Mouse (Mus musculus) embryonic facial prominence, embryonic 15.5 days (tissue): ENCODE results near the gene Crat. TPM values are rescaled to one million over a fixed set of nuclear protein-coding genes. Genes with fewer than 3 reads are reported as not detected.

ENCODE experiments used
- ATAC-seq: fragments of 200-750 bp; cut with Nextera tagmentation; 2 replicates; pipeline ENCODE4 v1.8.0; 2017; ENCODE audit warnings: low read depth, moderate TSS enrichment; ENCODE audit not compliant: insufficient number of reproducible peaks, low FRiP score, low TSS enrichment
- H3K27ac ChIP-seq: fragments of 300-500 bp; sonication (generic); replicated peaks from 2 replicates; pipeline ENCODE4 v1.5.1; 2015; ENCODE audit warnings: mild to moderate bottlenecking, inconsistent platforms
- H3K27me3 ChIP-seq: fragments of 300-500 bp; sonication (generic); 2 replicates; pipeline ENCODE4 v1.6.1; 2015; ENCODE audit warnings: inconsistent platforms
- H3K36me3 ChIP-seq: fragments of 300-500 bp; sonication (generic); 2 replicates; pipeline ENCODE4 v1.6.1; 2015; ENCODE audit warnings: mild to moderate bottlenecking, inconsistent platforms
- H3K4me1 ChIP-seq: fragments of 300-500 bp; sonication (generic); 2 replicates; pipeline ENCODE4 v1.6.1; 2015; ENCODE audit warnings: inconsistent platforms
- H3K4me2 ChIP-seq: fragments of 300-500 bp; sonication (generic); replicated peaks from 2 replicates; pipeline ENCODE4 v1.6.1; 2015; ENCODE audit warnings: mild to moderate bottlenecking, inconsistent platforms
- H3K4me3 ChIP-seq: fragments of 300-500 bp; sonication (generic); replicated peaks from 2 replicates; pipeline ENCODE4 v1.5.1; 2015; ENCODE audit warnings: mild to moderate bottlenecking, inconsistent platforms
- H3K9ac ChIP-seq: fragments of 300-500 bp; sonication (generic); 2 replicates; pipeline ENCODE4 v1.6.1; 2015; ENCODE audit warnings: inconsistent platforms
- H3K9me3 ChIP-seq: fragments of 300-500 bp; sonication (generic); replicated peaks from 2 replicates; pipeline ENCODE4 v1.6.1; 2016; ENCODE audit warnings: inconsistent platforms
- WGBS: fragments of 180-500 bp; shearing (Covaris S2); methylation state at CpG from one replicate; pipeline ENCODE4 v1.1.7; 2015; 5-methylcytosine and 5-hydroxymethylcytosine counted together
- microRNA-seq: library from miRNA; unstranded; fragments of <30 nt; microRNA quantifications from one replicate; pipeline ENCODE4, GENCODE M21; 2016; ENCODE audit warnings: borderline number of aligned reads
- polyA plus RNA-seq: library from polyadenylated mRNA; unstranded; fragments of >200 nt; fragmentation: Nextera tagmentation; extraction: Ambion mirVana; gene quantifications from 2 replicates; pipeline ENCODE4 v1.2.1, GENCODE M21; 2015

Crat gene
- polyA plus RNA-seq, 1 experiment from 2014 or later: 29.4 TPM

GRCm38 (mm10) chr2:30351149-30351548 is 64.5 kb downstream of the Crat start:
- 63% methylated on average over 2 of the region's 2 CpGs for WGBS
- Histone ChIP-seq H3K4me2 (no peak overlapping the region), H3K9me3 (no peaks in the 10 kb centered on the region), H3K4me3 (no peak overlapping the region), H3K27ac (no peak overlapping the region), H3K36me3 (peaks cover 79% of the 10 kb centered on the region), H3K4me1 (peaks cover 4% of the 10 kb centered on the region; the same call in 1 of the 2 replicates), H3K27me3 (no peaks in the 10 kb centered on the region), H3K9ac (no peak overlapping the region)
- ATAC-seq: no peak

Small RNA genes within 50 kb of the gene (microRNA-seq; reads per million reads assigned to microRNA genes)
- not detected for gene Gm47292

Other genes starting within 250 kb of the Crat start
- 17.7 and 18.9 TPM in 2 replicates for gene Endog, start 244.3 kb downstream of the Crat start, polyA plus RNA-seq
- gene Spout1, start 237.4 kb downstream of the Crat start, polyA plus RNA-seq: 75.8 and 77.2 TPM in 2 replicates
- 14.7 and 15.5 TPM in 2 replicates for gene Kyat1, start 210.0 kb downstream of the Crat start, polyA plus RNA-seq
- gene Lrrc8a, start 178.1 kb downstream of the Crat start, polyA plus RNA-seq: 41.1 and 42.9 TPM in 2 replicates
- gene Gm28035, start 175.2 kb downstream of the Crat start, polyA plus RNA-seq: 0.09 and 0.16 TPM in 2 replicates
- gene Phyhd1, start 149.6 kb downstream of the Crat start, polyA plus RNA-seq: 5.0 and 6.0 TPM in 2 replicates
- gene Gm28038, start 134.8 kb downstream of the Crat start, polyA plus RNA-seq: not detected in 2 replicates
- gene Dolk, start 129.5 kb downstream of the Crat start, polyA plus RNA-seq: 31.4 and 31.7 TPM in 2 replicates
- 29.0 and 34.3 TPM in 2 replicates for gene Nup188, start 129.4 kb downstream of the Crat start, polyA plus RNA-seq
- gene Sh3glb2, start 56.5 kb downstream of the Crat start, polyA plus RNA-seq: 106 and 114 TPM in 2 replicates
- gene Miga2, start 51.6 kb downstream of the Crat start, polyA plus RNA-seq: 21.8 and 22.9 TPM in 2 replicates
- gene Dolpp1, start 23.6 kb downstream of the Crat start, polyA plus RNA-seq: 34.6 and 34.7 TPM in 2 replicates
- 146 and 154 TPM in 2 replicates for gene Ptpa, start 226 bp upstream of the Crat start, polyA plus RNA-seq
- 2.2 and 3.0 TPM in 2 replicates for gene Ier5l, start 58.4 kb upstream of the Crat start, polyA plus RNA-seq
- gene Cstad, start 179.2 kb upstream of the Crat start, polyA plus RNA-seq: 1.8 and 3.2 TPM in 2 replicates